Mouse (Mus musculus): ENCODE results near the gene Fgf5.

Gene Fgf5

GRCm38 (mm10) chr5:98253838-98254821 lies at the start of gene Fgf5:
Fgf5 (plus strand) TSS chr5:98254184.
- DNase-seq (ENCODE audit: low spot score in 2 of 2), result peak; percentile 50 to 55

- no peak for DNase-seq (ENCODE audit: low spot score in 2 of 2)
Measured at GRCm38 (mm10) chr5:98212501-98212900, 41.5 kb upstream of the Fgf5 start.

GRCm38 (mm10) chr5:98221956-98222355 lies 32.0 kb upstream of the Fgf5 start:
- no peak for DNase-seq (ENCODE audit: low spot score in 2 of 2)

DNA sequence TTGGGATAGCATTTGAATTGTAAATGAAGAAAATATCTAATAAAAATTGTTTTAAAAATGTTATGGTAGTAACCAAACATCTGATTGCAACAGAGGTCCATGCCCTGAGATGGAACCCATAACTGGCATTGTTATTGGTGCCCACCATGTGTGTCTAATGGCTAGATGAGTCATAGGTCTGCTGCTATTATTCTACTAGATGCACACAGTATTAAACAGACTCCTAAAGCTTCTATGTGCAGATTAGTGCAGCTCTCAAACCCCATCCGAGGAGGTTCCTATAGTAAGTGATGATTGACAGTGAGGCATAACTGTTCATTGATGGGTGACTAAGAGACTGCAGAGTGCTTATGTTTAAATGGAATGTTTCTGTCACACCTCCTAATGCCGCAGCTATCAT lies 27.3 kb upstream of the Fgf5 start:
- DNase-seq (ENCODE audit: low spot score in 2 of 2), result no peak

- DNase-seq (ENCODE audit: low spot score in 2 of 2), result no peak
Measured at GRCm38 (mm10) chr5:98229456-98229855, 24.5 kb upstream of the Fgf5 start.

DNA sequence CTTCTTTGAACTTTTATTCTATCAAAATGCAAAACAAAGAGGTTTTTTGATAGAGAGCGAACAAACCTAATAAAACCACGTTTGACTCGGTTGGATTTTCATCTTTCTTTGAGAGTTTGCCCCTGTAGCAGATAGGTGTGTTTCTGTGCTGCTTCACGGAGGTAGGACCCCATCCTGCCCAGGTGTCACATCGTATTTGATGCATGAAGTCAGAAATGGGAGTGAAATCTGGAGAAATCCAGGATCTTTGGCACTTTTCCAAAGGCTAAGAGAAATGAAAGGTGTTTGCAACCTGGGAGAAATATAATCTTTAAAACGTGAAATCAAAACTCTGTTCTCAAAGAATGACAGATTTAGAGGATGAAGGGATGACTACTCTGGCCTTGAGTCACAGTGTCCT lies 15.5 kb upstream of the Fgf5 start:
- DNase-seq (ENCODE audit: low spot score in 2 of 2), result no peak

DNA sequence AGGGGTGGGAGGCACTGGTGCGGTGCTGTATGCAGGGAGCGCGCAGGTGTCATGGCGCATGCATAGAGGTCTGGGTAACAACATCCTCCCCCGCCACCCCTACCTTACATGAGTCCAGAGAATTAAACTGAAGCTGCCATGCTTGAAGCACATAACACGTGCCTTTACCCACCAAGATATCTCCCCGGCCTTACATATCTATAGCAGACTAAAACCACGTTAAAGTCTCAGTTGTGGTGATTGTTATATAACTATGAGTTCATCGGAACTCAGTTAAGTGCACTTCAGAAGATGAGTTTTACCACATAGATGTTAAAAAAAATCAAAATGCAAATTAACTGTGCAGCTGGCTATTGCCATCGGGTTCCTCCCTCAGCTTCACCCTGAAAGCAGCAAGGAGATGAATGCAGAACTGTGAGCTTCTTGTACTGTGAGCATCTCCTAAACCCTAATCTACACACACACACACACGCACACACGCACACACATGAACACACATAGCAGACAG lies 12.6 kb upstream of the Fgf5 start:
- DNase-seq (ENCODE audit: low spot score in 2 of 2), result no peak

DNA sequence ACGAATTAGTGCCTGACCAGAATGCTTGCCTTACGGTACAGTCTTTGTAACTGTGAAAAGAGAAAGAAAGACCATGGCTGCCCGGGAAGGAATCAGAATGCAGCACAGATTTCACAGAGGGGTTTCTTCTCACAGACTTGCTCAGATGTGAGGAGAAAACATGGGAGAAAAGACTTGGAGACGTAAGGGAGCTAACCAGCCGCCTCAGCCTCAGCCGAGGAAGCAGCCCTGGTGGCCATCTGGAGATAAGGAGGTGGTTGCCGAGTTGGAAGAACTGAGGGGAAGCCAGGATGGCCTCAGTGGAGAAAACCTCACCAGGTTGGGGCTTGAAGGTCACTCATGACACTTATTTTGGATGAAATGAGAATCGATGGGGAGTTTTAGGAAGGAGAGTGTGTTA lies 8.7 kb upstream of the Fgf5 start:
- DNase-seq (ENCODE audit: low spot score in 2 of 2), result peak in 1 of 2 experiments; percentile 14

- peak; percentile 17 to 46 for DNase-seq (ENCODE audit: low spot score in 2 of 2)
Measured at GRCm38 (mm10) chr5:98245976-98246375, 8.0 kb upstream of the Fgf5 start.

DNA sequence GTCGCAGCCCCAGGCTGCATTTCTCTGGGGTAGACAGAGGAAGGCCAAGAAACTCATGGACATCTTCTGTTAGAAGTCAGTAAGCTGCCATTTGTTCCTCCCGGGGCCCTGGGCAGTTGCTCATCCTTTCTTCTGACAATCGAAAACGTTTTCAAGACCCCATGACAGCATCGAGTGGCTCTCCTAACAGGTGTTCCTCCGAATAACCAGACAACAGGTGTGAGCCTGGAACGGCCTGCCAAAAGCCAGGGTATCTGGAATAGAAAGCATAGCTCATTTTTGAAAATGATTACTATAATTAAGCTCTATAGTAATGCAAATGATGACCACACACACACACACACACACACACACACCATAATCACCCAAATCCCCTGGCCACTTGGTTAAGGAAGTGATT lies 7.2 kb upstream of the Fgf5 start:
- DNase-seq (ENCODE audit: low spot score in 2 of 2), result no peak

DNA sequence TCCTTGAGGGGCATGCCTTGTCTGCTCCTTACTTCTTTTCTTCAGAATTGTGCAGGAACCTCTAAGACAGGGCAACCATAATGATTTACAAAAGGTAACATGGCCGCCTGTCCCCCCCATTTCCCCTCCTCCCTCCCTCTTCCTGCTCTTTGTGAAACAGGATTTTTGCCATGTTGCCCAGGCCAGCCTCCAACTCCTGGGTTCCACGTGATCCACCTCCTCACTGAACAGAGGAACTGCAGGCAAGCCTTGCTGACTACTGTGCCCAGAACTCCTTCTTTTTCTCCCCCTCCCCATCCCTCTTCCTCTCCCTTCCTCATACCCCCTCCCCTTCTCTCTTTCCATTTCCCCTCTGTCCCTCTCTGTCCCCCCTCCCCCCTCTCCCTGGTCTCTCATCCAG lies 6.5 kb upstream of the Fgf5 start:
- DNase-seq (ENCODE audit: low spot score in 2 of 2), result peak in 1 of 2 experiments; percentile 16

DNA sequence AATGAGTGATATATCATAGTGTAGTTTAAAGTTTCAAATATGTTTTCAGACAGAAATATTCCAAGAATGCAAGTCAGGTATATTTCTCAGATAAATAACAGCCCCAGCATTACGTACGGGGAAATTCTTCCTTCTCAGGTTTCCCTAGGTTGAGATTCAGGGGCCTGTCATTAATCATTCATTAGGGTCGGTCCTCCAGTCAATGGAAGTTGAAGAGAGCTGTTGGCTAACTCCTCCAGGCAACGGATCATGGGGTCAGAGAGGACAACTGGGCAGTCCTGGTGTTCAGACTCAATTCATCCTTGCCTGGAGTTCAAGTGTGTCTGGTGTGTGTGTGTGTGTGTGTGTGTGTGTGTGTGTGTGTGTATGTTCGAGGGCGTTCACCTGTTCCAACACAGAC lies 837 bp upstream of the Fgf5 start:
- DNase-seq (ENCODE audit: low spot score in 2 of 2), result no peak

- peak in 1 of 2 experiments; percentile 11 for DNase-seq (ENCODE audit: low spot score in 2 of 2)
Measured at GRCm38 (mm10) chr5:98255176-98255575, 1.2 kb downstream of the Fgf5 start.

- peak in 1 of 2 experiments; percentile 15 for DNase-seq (ENCODE audit: low spot score in 2 of 2)
Measured at GRCm38 (mm10) chr5:98255760-98256490, 1.9 kb downstream of the Fgf5 start.

DNA sequence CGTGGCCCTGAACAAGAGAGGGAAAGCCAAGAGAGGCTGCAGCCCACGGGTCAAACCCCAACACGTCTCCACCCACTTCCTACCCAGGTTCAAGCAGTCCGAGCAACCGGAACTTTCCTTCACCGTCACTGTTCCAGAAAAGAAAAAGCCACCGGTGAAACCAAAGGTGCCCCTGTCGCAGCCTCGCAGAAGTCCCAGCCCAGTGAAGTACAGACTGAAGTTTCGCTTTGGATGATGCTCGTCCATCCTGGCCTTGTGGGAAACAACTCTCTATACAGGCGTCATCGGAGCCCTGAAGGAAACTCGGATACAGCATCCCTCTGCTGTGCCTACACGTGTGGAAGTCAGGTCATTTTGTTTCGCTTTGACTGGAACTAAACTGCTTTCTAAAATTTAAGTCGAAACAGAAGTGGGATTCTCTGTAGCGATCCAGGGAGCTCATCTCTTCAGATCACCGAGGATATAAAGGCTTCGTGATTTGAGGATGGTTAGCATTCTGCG lies 21.4 kb downstream of the Fgf5 start:
- no peak for DNase-seq (ENCODE audit: low spot score in 2 of 2)

GRCm38 (mm10) chr5:98281993-98282392 lies 28.0 kb downstream of the Fgf5 start:
- DNase-seq (ENCODE audit: low spot score in 2 of 2), result peak in 1 of 2 experiments; percentile 15

GRCm38 (mm10) chr5:98283696-98284478 lies 29.9 kb downstream of the Fgf5 start:
- peak in 1 of 2 experiments; percentile 15 for DNase-seq (ENCODE audit: low spot score in 2 of 2)

- DNase-seq (ENCODE audit: low spot score in 2 of 2), result no peak
Measured at GRCm38 (mm10) chr5:98290642-98291041, 36.7 kb downstream of the Fgf5 start.

DNA sequence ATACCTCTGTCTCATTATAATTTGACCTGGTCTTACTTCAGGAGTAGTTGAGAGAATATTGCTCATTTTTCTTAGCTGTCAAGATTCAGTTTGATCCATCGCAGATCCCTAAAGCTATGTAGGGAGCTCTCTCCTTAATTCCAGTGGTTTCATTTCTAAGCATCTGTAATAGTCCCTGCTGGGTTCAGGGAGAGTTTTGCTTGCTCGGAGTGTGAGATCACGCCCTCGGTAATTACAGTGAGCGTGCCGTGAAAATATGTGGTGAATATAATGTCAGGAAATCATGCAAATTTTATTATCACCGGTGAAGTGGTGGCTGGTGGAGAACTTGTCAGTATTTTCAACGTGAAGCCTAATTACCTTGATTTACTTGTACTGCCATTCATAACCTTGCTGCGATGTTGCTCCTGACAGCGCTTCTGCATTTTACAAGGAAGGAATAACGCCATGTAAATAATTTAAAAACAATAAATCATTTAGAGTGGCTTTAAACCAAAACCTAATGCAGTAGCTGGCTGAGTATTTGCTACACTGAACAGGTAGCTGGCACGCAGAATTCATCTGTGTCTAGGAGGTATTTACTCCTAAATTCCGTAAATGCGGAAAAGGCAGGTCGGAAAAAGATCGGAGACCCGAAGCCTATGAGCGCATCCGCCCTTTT lies 38.5 kb downstream of the Fgf5 start:
- no peak for DNase-seq (ENCODE audit: low spot score in 2 of 2)

GRCm38 (mm10) chr5:98293049-98293715 lies 39.2 kb downstream of the Fgf5 start:
- DNase-seq (ENCODE audit: low spot score in 2 of 2), result no peak

Data from right cerebral cortex, adult 2 months (tissue).